8 mouse cellular contexts compared by ENCODE assay signal in genomic region chr2:143915600-143916135, GRCm38 (mm10). TPM values are rescaled to one million over a fixed set of nuclear protein-coding genes. Genes with fewer than 3 reads are reported as not detected.
DNase-seq lines count a peak whose midpoint lies in the region; ATAC-seq and TF ChIP-seq lines count a peak whose summit lies in the region.

No protein-coding gene starts in this region.

- TF ChIP-seq EP300 in stomach, postnatal 0 days (optimal IDR thresholded peaks at IDR 0.05), result no peak

- no peaks in the 10 kb centered on the region for H3K36me3 ChIP-seq in forebrain, embryonic 16.5 days (ENCODE audit: control insufficient read depth, insufficient read depth)
- H3K36me3 ChIP-seq in stomach, postnatal 0 days (ENCODE audit: control insufficient read depth, insufficient read depth, low read length), result no peaks in the 10 kb centered on the region

- peak overlapping the region; percentile 84 for H3K9ac ChIP-seq in forebrain, embryonic 16.5 days (replicated peaks; ENCODE audit: low read depth, low read length)
- peak overlapping the region; percentile 96 for H3K9ac ChIP-seq in stomach, postnatal 0 days (ENCODE audit: low read length)

- peak; percentile 59 for ATAC-seq in forebrain, embryonic 16.5 days
- peak; percentile 16 for ATAC-seq in megakaryocyte, adult 5-6 weeks (ENCODE audit: poor library complexity, severe bottlenecking)
- peak; percentile 50 for ATAC-seq in stomach, postnatal 0 days (ENCODE audit: low FRiP score, low TSS enrichment)

- H3K27ac ChIP-seq in forebrain, embryonic 16.5 days (ENCODE audit: low read length), result peak overlapping the region; percentile 97
- H3K27ac ChIP-seq in stomach, postnatal 0 days (replicated peaks), result peak overlapping the region; percentile 100

- WGBS in forebrain, embryonic 16.5 days, result under 1% methylated on average over 32 of the region's 32 CpGs
- under 1% methylated on average over 32 of the region's 32 CpGs for WGBS in stomach, postnatal 0 days

- peak overlapping the region; percentile 80 for H3K4me3 ChIP-seq in forebrain, embryonic 16.5 days (replicated peaks; ENCODE audit: low read length)
- peak overlapping the region; percentile 85 for H3K4me3 ChIP-seq in stomach, postnatal 0 days (ENCODE audit: low read depth, low read length)

- H3K4me2 ChIP-seq in forebrain, embryonic 16.5 days (ENCODE audit: low read length), result peak overlapping the region; percentile 91
- H3K4me2 ChIP-seq in stomach, postnatal 0 days (replicated peaks; ENCODE audit: low read depth), result peak overlapping the region; percentile 50

- peak; percentile 78 for DNase-seq in embryo, embryonic 10.5 days (ENCODE audit: low spot score)
- no peak for DNase-seq in embryo, embryonic 11 days
- DNase-seq in urinary bladder, postnatal 36 days (ENCODE audit: low spot score in 2 of 2), result peak; percentile 53 to 54
- DNase-seq in urinary bladder, postnatal 10 days (ENCODE audit: low spot score), result no peak
- DNase-seq in layer of hippocampus, adult 9-10 months (ENCODE audit: low spot score), result peak; percentile 13
- peak; percentile 77 for DNase-seq in stomach, postnatal 0 days (ENCODE audit: low spot score)

- H3K4me1 ChIP-seq in forebrain, embryonic 16.5 days (replicated peaks; ENCODE audit: control insufficient read depth, insufficient read depth, low read length), result peaks cover 20% of the 10 kb centered on the region
- peaks cover 4% of the 10 kb centered on the region for H3K4me1 ChIP-seq in stomach, postnatal 0 days (replicated peaks; ENCODE audit: control insufficient read depth, insufficient read depth)

- no peaks in the 10 kb centered on the region for H3K27me3 ChIP-seq in forebrain, embryonic 16.5 days (replicated peaks; ENCODE audit: control insufficient read depth, insufficient read depth, low read length)
- no peaks in the 10 kb centered on the region for H3K27me3 ChIP-seq in stomach, postnatal 0 days (ENCODE audit: control insufficient read depth, insufficient read depth, low read length)

- TF ChIP-seq CTCF in stomach, postnatal 0 days (IDR thresholded peaks at IDR 0.05; ENCODE audit: low read depth), result peak; percentile 23; the same call in 1 of the 2 replicates

- H3K9me3 ChIP-seq in forebrain, embryonic 16.5 days (ENCODE audit: control insufficient read depth, low read length), result no peaks in the 10 kb centered on the region
- no peaks in the 10 kb centered on the region for H3K9me3 ChIP-seq in stomach, postnatal 0 days (ENCODE audit: control insufficient read depth, low read length)

RNA-seq across cellular contexts. Expression of gene Dstn, which starts 0.5 kb away (rescaled TPM):
- 428 and 455 TPM in 2 replicates for polyA plus RNA-seq in forebrain, embryonic 16.5 days (2015; fragmentation: Nextera tagmentation; extraction: Ambion mirVana)
- total RNA-seq in megakaryocyte, adult 5-6 weeks (2015), result 379 and 399 TPM in 2 replicates
- total RNA-seq in megakaryocyte, adult 5-6 weeks (2017), result 518 and 538 TPM in 2 replicates
- 968 and 971 TPM in 2 replicates for polyA plus RNA-seq in stomach, postnatal 0 days (2015; fragmentation: Nextera tagmentation; extraction: Ambion mirVana)

RNA-seq across cellular contexts. Expression of gene Bfsp1, which starts 52.7 kb away (rescaled TPM):
- polyA plus RNA-seq in forebrain, embryonic 16.5 days (2015; fragmentation: Nextera tagmentation; extraction: Ambion mirVana), result 0.62 and 1.1 TPM in 2 replicates
- 0.41 TPM in 1 of 2 replicates, not detected in the other for total RNA-seq in megakaryocyte, adult 5-6 weeks (2015)
- 0.73 and 0.99 TPM in 2 replicates for total RNA-seq in megakaryocyte, adult 5-6 weeks (2017)
- polyA plus RNA-seq in stomach, postnatal 0 days (2015; fragmentation: Nextera tagmentation; extraction: Ambion mirVana), result 1.5 and 1.6 TPM in 2 replicates

Comparison
In these comparisons a context has a peak if more than half of its experiments do, and no peak if none do; other contexts are left out.
1. DNase-seq: peak in embryo, embryonic 10.5 days (single experiment), urinary bladder, postnatal 36 days (2 of 2), layer of hippocampus, adult 9-10 months (single experiment) and stomach, postnatal 0 days (single experiment); none in embryo, embryonic 11 days (single experiment) and urinary bladder, postnatal 10 days (single experiment).
2. Peak in every context shown above with its lines, with median percentiles within 50 percentile points of each other: ATAC-seq.